Mouse (Mus musculus) large intestine, adult 2 months (tissue): Measurements from ENCODE around the gene Dennd1a. TPM values are rescaled to one million over a fixed set of nuclear protein-coding genes. Genes with fewer than 3 reads are reported as not detected.

ENCODE experiments used
- DNase-seq: peaks from one replicate; pipeline ENCODE4 v3.0.0-alpha.2; 2012; ENCODE audit warnings: low read depth, low spot score
- WGBS: fragments of 180-500 bp; shearing (Covaris S2); methylation state at CpG from one replicate; pipeline ENCODE4 v1.1.7; 2018; 5-methylcytosine and 5-hydroxymethylcytosine counted together
- polyA plus RNA-seq: library from polyadenylated mRNA; depleted of rRNA; stranded (reverse); fragments of >200 nt; gene quantifications from 2 replicates; pipeline ENCODE4 v1.2.3, GENCODE M21; 2012

The Dennd1a gene
- polyA plus RNA-seq, 1 experiment, result 5.8 TPM

DNA sequence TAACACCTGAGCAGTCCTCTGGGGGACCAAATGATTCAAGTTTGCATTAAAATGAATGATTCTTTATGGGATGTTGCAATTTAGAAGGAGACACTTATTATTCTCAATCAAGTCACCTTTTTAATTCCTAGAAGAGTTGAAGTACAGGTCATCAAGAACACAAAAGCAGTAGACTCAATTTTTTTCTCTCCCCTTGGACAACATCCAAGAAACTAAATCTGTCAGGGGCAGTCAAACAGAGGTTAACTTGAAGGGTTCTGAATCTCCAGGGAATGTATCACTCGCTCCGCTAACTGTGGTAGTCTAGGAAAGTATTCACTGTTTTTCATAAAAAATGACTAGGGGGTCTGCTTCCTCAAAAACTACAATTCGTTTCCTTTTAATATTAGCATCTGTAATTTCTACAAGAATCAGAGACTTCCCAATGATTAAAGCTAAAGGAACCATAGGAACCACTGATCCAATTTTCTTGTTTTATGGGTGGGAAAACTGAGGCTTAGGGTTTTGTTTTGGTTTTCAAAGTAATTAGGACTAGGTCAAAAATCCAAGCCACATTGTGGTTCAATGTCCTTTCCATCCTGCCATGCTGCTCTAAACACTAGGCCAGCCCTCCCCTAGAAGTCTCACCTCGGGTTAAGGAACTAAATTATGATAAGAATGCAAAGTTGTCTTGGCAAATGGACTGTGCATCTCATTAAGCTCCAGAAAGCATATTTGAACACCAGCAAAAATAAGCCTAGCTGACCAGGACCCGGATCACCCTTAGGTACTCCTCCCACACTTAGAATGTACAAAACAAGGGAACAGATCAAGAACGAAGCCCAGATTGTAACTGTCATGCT is 157.0 kb downstream of the Dennd1a start:
- WGBS, result 84% methylated on average over 6 of the region's 6 CpGs
- DNase-seq, result no peak

DNA sequence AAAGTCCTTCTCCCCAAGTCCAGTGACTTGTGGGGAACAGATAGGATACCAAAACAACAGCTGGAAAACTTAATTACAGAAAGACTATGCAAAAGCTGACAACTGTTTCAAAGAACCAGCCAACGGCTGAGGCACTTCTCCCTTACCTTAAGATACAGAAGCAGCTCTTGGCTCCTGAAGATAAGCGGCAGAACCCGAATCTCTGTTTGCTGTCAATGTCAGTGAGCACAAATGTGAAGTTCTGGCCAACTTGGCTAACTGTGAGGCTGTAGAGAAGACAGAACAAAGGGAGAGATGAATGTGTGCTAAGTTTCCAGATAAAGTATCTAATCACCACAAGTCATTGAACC is 160.8 kb downstream of the Dennd1a start:
- DNase-seq, result no peak
- 69% methylated on average over 3 of the region's 3 CpGs for WGBS

DNA sequence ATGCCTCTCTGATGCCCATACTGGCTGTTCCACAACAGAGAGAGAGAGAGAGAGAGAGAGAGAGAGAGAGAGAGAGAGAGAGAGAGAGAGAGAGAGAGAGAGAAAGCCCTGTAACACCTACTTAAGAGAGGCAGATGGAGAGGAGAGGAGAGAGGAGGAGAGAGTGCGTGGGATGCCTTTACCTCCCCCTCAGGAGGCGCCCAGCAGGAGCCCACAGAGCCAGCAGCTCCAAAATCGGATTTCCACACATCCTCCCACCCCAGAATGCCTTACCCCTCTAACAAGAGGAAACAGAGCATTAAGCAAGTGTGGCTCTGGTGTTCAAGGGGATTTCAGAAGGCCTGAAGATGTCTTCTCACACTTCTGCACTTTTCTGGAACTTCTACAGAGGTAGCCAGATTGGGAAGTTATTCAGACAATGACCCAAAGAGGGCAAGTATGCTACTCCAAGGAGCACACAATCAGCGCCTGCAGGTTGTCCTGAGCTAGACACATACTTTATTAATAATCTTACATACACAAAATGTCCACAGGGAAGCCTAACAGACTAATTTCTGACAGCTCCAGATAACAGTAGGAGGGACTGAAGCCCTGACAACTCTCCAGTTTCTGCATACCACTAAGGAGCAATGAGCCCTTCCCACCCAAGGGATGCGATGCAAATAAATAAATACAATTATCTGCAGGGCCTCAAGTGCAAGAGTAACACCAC is 161.4 kb downstream of the Dennd1a start:
- WGBS, result 85% methylated on average over 5 of the region's 5 CpGs
- no peak for DNase-seq

DNA sequence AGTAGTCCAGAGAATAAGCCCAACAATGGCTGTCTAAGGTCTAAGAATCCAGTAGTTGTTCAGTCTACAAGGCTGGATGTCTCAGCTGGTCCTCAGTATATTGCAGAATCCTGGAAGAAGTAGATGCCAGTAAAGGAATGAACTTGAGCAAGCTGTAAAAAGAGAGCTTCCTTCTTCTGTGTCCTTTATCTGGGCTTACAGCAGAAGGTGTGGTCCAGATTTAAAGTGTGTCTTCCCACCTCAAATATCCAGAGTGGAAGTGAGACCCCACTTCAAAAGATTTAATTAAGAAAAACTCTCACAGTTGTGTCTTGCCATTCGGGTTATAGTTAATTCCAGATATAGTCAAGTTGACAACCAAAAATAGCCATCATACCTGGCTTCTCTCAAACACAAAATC is 162.5 kb downstream of the Dennd1a start:
- WGBS, result 93% methylated on average over 1 of the region's 1 CpGs

DNA sequence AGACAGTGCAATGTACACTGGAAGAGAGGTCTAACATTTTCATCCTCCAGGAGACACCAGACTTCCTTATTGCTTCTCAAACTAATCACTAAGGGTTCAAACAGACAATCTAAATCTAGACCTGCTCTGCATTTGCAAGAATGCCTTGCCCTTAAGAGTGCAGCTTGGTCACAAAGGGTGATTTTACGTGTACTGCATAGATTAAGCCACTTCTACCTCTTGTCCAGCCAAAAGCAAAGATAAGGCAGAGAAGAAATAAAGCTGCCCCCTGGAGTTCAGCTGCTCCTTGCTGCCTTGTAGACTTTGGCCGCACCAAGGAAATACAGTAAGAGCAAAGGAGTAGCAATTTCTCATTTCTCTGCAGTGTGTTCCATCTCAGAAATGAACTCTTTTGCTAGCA is 172.2 kb downstream of the Dennd1a start:
- DNase-seq, result no peak
- 43% methylated on average over 2 of the region's 2 CpGs for WGBS

More for the DNA sequence above, 162.5 kb downstream of the Dennd1a start:
- no peak for DNase-seq

DNA sequence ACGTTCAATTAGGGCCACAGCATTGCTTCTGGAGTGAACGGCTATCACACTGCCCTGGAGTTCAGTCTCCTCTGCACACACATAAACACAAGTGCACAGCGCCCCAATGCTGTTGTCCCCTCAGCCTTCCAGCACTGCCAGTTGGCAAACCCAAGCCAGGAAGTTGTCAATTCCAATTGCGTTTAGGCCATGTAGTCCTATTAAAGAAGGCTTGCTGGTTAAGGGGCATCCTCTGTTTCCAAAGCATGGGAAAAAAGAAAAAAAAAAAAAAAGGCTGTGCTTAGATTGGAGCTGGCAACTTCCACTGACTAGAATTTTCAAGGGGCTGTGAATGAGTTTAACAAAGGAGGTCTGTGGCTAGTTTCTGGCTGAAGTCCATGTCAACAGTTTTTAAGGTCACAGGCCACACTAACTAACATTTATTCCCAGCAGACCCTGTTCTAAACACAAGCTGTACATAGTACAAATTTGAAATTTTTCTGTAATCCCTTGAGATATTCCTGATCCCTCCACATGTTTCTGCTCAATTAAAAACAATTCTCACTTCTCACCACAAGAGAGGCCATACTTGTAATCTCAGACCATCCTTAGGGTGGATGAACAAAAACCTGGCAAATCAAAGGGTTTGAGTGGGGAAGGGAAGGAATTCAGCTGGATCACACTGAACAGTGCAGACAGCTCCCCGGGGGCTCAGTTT is 175.4 kb downstream of the Dennd1a start:
- WGBS, result 70% methylated on average over 5 of the region's 5 CpGs
- no peak for DNase-seq

DNA sequence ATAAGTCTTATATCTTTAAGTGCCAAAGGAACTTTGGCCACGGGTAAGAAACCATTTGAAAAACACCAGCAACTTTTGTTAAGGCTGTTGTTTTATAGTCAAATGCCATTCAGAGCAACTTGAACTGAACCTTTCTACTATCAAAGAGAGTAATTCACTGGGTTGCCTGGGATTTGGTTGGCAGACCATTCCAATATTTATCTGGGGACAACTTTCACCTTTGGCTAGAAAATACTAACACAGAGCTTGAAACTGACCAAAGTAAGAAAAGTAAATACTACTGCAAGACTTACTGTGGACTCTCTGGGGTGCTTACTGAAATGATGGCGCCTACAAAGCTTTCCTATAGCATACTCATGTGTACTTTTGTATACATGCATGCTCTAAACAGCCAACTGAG is 178.6 kb downstream of the Dennd1a start:
- WGBS, result 81% methylated on average over 2 of the region's 2 CpGs
- DNase-seq, result no peak

DNA sequence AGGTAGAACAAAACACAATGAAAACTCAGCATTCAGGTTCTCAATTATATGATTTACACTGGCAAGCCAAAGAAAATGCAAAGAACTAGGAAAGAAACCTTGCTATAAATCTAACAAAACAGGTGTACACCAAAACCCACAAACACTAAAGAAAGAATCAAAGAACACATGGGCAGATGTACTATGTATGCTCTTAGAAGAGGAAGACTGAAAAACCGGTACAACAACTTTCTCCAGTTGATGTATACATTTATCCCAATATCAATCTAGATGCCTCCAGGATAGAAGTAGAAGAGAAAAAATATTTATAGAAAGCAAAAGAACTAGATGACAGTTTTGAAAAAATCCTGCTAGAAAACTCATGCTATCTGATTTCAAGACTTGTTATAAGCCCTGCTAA is 184.5 kb downstream of the Dennd1a start:
- no peak for DNase-seq
- 41% methylated on average over 1 of the region's 1 CpGs for WGBS

DNA sequence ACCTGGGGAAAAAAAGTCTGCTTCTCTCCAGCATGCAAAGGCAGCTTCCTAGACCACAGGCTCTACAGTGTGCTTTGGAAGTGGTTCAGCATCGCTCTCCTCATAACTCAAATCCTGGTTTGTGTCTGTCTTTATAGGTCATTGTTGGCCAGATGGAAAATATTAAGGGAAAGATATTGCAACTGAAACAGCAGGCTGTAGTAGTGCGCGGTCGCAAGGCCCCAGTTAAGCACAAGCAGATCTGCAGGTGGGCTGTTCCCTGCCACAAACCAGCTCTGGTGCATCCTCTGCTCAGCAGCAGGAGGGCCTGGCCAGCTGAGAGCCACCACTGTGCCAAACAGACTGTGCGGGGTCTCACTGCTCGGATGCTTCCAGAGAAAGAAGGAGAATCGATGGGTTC is 186.9 kb downstream of the Dennd1a start:
- WGBS, result 80% methylated on average over 7 of the region's 7 CpGs
- no peak for DNase-seq

DNA sequence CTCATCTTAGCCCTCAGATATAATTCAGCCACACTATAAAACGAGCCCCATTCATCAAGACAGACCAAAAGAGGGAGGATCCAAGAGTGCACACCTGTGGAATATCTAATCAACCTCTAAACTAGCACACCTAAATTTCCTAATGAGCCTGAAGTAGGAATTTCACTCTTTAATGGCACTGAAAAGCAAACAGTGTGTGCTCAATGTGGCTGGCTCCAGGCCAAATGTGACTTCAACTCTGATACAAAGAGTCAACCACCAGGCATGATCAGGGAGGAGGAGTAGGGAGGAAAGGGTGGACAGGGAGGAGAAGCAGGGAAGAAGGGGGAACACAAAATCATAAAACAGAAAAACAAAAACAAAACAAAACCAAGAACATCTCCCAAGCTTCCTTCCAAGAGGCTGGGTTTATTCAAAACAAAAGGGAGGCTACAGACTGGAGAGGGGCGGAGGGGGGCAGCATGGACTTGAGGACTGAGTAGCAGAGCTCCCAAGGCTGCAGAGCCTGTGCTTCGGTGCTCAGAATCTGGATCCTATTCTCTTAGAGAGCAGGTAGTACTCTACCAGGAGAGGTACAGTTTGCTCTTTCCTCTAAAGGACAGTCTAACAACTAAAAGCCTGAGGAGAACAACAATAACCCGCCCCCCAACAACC is 187.9 kb downstream of the Dennd1a start:
- DNase-seq, result peak; percentile 50
- 63% methylated on average over 4 of the region's 4 CpGs for WGBS

DNA sequence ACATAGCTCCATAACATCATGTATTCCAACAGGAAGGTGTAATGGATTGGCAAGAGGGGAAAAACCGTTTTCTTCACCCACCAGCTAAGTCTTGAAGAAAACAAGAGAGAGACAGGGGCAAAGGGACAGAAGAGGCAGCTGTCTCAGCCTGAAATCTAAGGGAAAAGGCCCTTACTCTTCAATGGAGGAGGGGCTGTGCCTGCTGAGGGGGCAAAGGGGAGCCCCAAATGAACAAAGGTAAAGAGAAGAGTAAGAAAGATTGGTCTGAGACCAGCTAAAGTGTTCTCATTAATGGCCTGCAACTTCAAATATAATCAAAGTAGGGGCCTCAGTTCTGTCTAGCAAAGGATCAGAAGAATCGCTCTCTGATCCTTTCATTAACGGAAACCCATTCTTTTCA is 189.7 kb downstream of the Dennd1a start:
- no peak for DNase-seq
- WGBS, result 93% methylated on average over 3 of the region's 3 CpGs

DNA sequence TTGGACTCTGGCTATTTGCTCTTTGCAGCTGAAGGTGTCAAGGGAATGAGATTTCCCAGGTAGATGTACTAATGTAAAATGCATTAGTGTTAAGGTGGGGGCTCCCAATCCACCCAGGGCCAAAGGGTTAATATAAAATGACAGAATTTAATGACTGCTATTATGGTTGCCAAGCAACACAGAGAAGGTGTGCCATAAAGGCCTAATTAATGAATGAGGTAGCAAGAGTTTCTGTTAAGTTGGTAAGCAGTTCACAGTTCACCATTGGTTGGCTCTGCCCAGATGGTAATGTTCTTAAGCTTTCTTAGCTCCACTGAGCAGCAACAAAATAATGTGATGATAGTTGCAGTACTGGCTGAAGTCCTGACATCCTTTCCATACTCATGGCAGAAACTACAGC is 190.9 kb downstream of the Dennd1a start:
- DNase-seq, result no peak

DNA sequence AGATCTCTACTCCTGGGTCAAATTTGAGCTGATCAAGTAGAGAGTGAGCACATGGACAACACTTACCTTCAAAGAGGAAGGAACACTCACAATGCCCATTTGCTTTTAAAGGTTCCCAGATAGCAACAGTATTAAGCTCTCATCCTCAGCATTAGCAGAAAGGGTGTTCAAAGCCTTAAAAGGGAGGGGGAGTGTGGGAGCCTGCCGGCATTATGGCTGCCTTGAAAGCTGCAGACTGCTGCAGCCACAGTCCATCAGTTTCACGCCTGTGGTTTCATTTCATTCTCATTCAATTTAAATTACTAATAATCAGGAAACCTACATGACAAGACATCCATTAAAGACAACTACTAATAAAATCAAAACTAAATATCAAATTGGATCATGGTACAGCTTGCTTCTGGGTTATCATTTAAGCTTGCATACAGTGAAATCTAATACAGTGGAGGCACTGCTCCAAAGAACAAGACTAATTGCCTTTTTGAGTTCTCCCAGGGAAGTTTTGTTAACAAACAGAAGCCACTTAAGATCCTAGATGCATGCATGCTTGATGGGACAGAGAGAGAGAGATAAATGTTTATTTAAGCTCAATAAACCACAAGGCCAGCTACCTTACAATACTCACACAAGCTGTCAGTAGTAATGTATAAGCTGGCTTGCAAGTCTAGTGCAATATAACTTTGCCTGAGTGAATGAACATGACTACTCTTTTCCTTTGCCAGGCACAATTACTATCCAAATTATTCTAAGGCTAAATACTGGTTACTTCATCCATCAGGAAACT is 192.6 kb downstream of the Dennd1a start:
- no peak for DNase-seq
- 81% methylated on average over 2 of the region's 2 CpGs for WGBS

DNA sequence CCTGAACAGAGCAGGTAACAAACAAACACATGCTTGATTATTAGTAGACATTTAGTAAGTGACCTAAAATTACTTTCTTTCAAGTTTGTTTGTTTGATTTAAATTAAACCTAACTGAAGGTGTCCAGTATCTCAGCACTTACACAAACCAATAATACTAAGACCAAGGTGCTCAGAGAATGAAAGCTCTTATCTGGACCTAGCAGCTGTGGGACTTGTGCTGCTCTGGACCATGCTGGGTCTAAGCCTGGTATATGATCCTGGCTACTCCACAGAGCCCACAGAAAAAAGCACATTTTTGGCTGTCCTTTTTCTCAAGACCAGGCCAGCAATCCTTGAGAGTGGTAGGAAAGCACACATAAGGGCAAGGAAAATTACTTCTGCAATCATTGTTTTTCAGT is 193.2 kb downstream of the Dennd1a start:
- no peak for DNase-seq

DNA sequence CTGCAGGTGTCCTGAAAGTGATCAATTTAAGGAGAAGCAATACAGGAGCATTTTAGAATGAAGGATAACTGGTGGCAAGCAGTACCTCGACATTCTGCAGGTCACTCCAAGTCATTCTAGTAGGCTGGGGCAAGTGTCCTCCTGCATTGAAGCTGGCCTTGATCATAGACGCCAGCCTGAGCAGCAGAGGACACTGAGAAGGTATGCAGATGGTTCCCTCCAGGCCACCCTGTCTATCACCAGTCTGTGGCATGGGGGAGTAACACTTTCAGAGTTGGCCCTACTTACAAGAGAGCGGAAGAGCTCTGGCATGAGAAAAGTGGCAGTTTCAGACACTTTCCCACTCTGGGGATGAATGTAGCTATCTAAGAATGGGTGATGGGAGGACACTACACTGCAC is 193.9 kb downstream of the Dennd1a start:
- DNase-seq, result no peak
- WGBS, result 90% methylated on average over 3 of the region's 3 CpGs

DNA sequence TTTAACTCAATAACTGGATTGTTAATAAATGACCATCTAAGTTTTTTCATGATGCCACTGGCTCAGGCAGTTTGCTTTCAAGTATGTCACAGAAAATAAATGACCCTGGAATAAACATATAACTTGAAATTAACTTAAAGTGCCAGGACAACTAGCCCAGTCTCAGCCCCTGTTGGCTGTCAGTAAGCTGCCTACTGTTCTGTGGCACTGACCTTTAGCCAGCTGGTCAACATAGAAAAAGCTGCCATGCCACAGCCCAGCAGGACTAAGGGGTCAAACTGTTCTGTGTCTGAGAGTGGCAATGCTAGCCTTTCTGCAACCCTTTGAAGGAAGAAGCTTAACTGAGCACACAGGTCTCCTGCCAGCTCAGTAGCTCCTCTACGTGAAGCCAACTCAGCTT is 198.8 kb downstream of the Dennd1a start:
- WGBS, result 94% methylated on average over 1 of the region's 1 CpGs
- DNase-seq, result no peak

DNA sequence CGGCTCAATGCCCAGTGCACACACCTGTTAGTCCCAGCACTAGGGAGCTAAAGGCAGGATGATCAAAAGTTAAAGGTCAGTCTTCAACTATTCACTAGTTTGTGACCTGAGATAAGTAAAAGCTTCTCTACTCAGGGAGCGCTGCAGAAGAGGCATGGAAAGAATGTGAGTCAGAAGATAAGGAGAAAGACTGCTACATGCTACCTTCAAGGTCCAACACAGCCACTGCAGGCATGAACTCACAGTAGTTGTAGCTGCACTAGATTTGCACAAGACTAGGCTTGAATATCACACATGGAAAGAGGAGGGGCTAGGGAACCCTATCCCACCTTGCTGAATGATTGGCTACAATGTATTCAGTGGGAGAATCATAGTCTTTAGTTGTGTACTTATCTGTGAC is 202.1 kb downstream of the Dennd1a start:
- no peak for DNase-seq
- 84% methylated on average over 2 of the region's 2 CpGs for WGBS

DNA sequence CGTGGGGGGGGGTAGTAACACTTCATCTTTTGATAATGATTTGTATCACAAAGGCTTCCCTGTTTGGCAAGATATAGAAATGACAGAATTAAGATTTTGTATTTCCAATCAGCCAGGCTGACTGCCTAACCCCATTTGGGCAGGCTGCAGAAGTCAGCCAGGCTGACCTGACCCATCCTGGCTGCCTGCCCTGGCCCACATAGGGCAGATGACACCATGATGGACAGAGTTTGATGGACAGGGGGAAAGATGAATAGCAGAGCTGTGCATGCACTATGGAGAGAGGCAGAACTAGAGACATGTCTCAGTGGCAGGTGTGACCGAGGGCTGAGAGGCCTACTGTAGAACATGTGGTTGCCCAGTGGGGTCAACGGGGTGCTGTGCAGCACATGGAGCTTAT is 203.9 kb downstream of the Dennd1a start:
- 88% methylated on average over 3 of the region's 3 CpGs for WGBS
- DNase-seq, result no peak

DNA sequence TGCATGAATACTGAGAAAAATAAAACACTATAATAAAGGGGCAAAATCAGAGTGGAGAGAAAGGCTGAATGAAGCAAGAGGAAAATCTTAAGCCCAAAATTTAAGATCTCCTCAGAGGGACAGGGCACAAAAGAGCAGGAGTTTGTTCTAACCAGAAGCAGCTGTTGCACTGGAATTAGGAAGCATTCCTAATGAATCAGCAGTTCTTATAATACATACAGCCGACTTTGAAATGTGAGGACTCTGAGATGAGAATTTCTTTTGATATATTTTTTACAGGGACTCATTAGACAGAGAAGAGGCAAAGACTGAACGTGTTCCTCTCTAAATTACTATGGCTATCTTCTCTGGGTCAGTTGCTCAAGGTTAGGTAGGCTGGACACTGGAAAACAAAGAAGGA is 212.7 kb downstream of the Dennd1a start:
- 34% methylated on average over 2 of the region's 2 CpGs for WGBS
- no peak for DNase-seq

DNA sequence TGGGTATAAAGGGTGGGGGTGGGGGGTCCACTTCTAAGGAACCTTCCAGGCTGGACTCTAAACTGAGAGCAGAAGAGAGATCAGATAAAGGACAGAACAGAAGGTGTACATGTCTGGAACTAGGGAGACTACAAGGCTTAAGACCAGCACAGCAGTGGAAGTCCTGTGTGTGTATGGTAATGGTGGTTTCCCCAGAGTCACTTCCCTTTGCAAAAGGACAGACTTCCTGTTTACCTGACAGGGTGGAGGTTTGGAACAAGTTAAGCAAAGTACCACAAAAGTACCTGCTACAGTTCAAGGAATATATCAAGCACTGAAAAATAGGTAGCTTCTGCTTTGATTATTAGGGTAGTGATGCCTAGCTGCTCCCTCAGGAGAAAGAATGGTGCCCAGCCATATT is 215.1 kb downstream of the Dennd1a start:
- DNase-seq, result no peak
